Mouse (Mus musculus): ENCODE results near the gene Dynlrb1. TPM values are rescaled to one million over a fixed set of nuclear protein-coding genes. Genes with fewer than 3 reads are reported as not detected.
A peak's percentile ranks its signal among the peaks of the same experiment; 100 is the strongest.

The Dynlrb1 gene
- polyA plus RNA-seq, 1 experiment from 2014 or later: 375 TPM

GRCm38 (mm10) chr2:155280116-155280515, 43.8 kb downstream of the Dynlrb1 start:
- Histone ChIP-seq H3K4me2 (no peak overlapping the region), H3K27me3 (no peaks in the 10 kb centered on the region), H3K9ac (no peak overlapping the region), H3K4me3 (no peak overlapping the region), H3K27ac (no peak overlapping the region), H3K9me3 (replicated peaks) (no peaks in the 10 kb centered on the region), H3K4me1 (replicated peaks) (peaks cover 44% of the 10 kb centered on the region), H3K36me3 (peaks cover 4% of the 10 kb centered on the region; the same call in 1 of the 2 replicates)
- 74% methylated on average over 2 of the region's 2 CpGs for WGBS
- ATAC-seq (replicated peaks; ENCODE audit: insufficient number of reproducible peaks, insufficient read depth, low FRiP score, low read depth): no peak

GRCm38 (mm10) chr2:155283793-155284192, 47.5 kb downstream of the Dynlrb1 start:
- 79% methylated on average over 4 of the region's 4 CpGs for WGBS
- H3K4me2 ChIP-seq: no peak overlapping the region
- no peak overlapping the region for H3K4me3 ChIP-seq
- H3K36me3 ChIP-seq: no peaks in the 10 kb centered on the region
- peak overlapping the region; percentile 60; the same call in 1 of the 2 replicates for H3K27ac ChIP-seq
- H3K27me3 ChIP-seq: no peaks in the 10 kb centered on the region
- H3K9me3 ChIP-seq (replicated peaks): no peaks in the 10 kb centered on the region
- peaks cover 34% of the 10 kb centered on the region for H3K4me1 ChIP-seq (replicated peaks)
- ATAC-seq (replicated peaks; ENCODE audit: insufficient number of reproducible peaks, insufficient read depth, low FRiP score, low read depth): no peak
- H3K9ac ChIP-seq: no peak overlapping the region

- Histone ChIP-seq H3K4me1 (replicated peaks) (peaks cover 34% of the 10 kb centered on the region), H3K4me2 (no peak overlapping the region), H3K9me3 (replicated peaks) (no peaks in the 10 kb centered on the region), H3K9ac (no peak overlapping the region), H3K27ac (peak overlapping the region; percentile 60), H3K36me3 (no peaks in the 10 kb centered on the region), H3K27me3 (no peaks in the 10 kb centered on the region), H3K4me3 (no peak overlapping the region)
- ATAC-seq (replicated peaks; ENCODE audit: insufficient number of reproducible peaks, insufficient read depth, low FRiP score, low read depth): no peak
- 50% methylated on average over 7 of the region's 7 CpGs for WGBS
Observed at GRCm38 (mm10) chr2:155284647-155285046, 48.3 kb downstream of the Dynlrb1 start.

GRCm38 (mm10) chr2:155285744-155286143, 49.4 kb downstream of the Dynlrb1 start:
- WGBS: 83% methylated on average over 6 of the region's 6 CpGs
- H3K27ac ChIP-seq: no peak overlapping the region
- no peak for ATAC-seq (replicated peaks; ENCODE audit: insufficient number of reproducible peaks, insufficient read depth, low FRiP score, low read depth)

GRCm38 (mm10) chr2:155287456-155288250, 51.3 kb downstream of the Dynlrb1 start:
- peak; percentile 82 for ATAC-seq (replicated peaks; ENCODE audit: insufficient number of reproducible peaks, insufficient read depth, low FRiP score, low read depth)

More at GRCm38 (mm10) chr2:155285744-155286143, 49.4 kb downstream of the Dynlrb1 start:
- Histone ChIP-seq H3K4me1 (replicated peaks) (peaks cover 34% of the 10 kb centered on the region), H3K4me2 (no peak overlapping the region), H3K9me3 (replicated peaks) (no peaks in the 10 kb centered on the region), H3K27me3 (no peaks in the 10 kb centered on the region), H3K4me3 (no peak overlapping the region), H3K9ac (no peak overlapping the region), H3K36me3 (no peaks in the 10 kb centered on the region)

GRCm38 (mm10) chr2:155290066-155290465, 53.7 kb downstream of the Dynlrb1 start:
- Histone ChIP-seq H3K4me3 (no peak overlapping the region), H3K9me3 (replicated peaks) (no peaks in the 10 kb centered on the region), H3K9ac (no peak overlapping the region), H3K4me1 (replicated peaks) (peaks cover 11% of the 10 kb centered on the region), H3K36me3 (peaks cover 9% of the 10 kb centered on the region; the same call in 1 of the 2 replicates), H3K27me3 (no peaks in the 10 kb centered on the region), H3K27ac (no peak overlapping the region), H3K4me2 (no peak overlapping the region)
- 87% methylated on average over 8 of the region's 8 CpGs for WGBS
- no peak for ATAC-seq (replicated peaks; ENCODE audit: insufficient number of reproducible peaks, insufficient read depth, low FRiP score, low read depth)

More at GRCm38 (mm10) chr2:155287456-155288250, 51.3 kb downstream of the Dynlrb1 start:
- H3K4me2 ChIP-seq: no peak overlapping the region
- H3K4me3 ChIP-seq: no peak overlapping the region
- no peaks in the 10 kb centered on the region for H3K9me3 ChIP-seq (replicated peaks)
- peaks cover 7% of the 10 kb centered on the region; the same call in 1 of the 2 replicates for H3K36me3 ChIP-seq
- peaks cover 34% of the 10 kb centered on the region for H3K4me1 ChIP-seq (replicated peaks)
- peak overlapping the region; percentile 97 for H3K27ac ChIP-seq
- H3K27me3 ChIP-seq: no peaks in the 10 kb centered on the region
- 45% methylated on average over 4 of the region's 4 CpGs for WGBS
- H3K9ac ChIP-seq: no peak overlapping the region

GRCm38 (mm10) chr2:155293382-155293781, 57.0 kb downstream of the Dynlrb1 start:
- H3K4me2 ChIP-seq: no peak overlapping the region
- ATAC-seq (replicated peaks; ENCODE audit: insufficient number of reproducible peaks, insufficient read depth, low FRiP score, low read depth): peak; percentile 60; the same call in 1 of the 2 replicates
- H3K4me1 ChIP-seq (replicated peaks): no peaks in the 10 kb centered on the region
- H3K27me3 ChIP-seq: no peaks in the 10 kb centered on the region
- H3K36me3 ChIP-seq: peaks cover 37% of the 10 kb centered on the region
- H3K4me3 ChIP-seq: no peak overlapping the region
- H3K9ac ChIP-seq: no peak overlapping the region
- 54% methylated on average over 2 of the region's 2 CpGs for WGBS
- H3K27ac ChIP-seq: peak overlapping the region; percentile 29
- H3K9me3 ChIP-seq (replicated peaks): no peaks in the 10 kb centered on the region

GRCm38 (mm10) chr2:155293946-155294345, 57.6 kb downstream of the Dynlrb1 start:
- 90% methylated on average over 4 of the region's 4 CpGs for whole genome bisulfite sequencing
- ATAC-seq (replicated peaks; ENCODE audit: insufficient number of reproducible peaks, insufficient read depth, low FRiP score, low read depth): no peak
- no peak overlapping the region for H3K9ac ChIP-seq
- peaks cover 2% of the 10 kb centered on the region; the same call in 1 of the 2 replicates for H3K4me1 ChIP-seq (replicated peaks)
- H3K4me3 ChIP-seq: no peak overlapping the region
- H3K9me3 ChIP-seq (replicated peaks): no peaks in the 10 kb centered on the region
- H3K27me3 ChIP-seq: no peaks in the 10 kb centered on the region
- H3K27ac ChIP-seq: 0 out of 2 replicates have a peak overlapping the region, but pooled peaks have one; percentile 21
- H3K4me2 ChIP-seq: no peak overlapping the region
- H3K36me3 ChIP-seq: peaks cover 42% of the 10 kb centered on the region

GRCm38 (mm10) chr2:155295453-155295852, 59.1 kb downstream of the Dynlrb1 start:
- H3K36me3 ChIP-seq: peaks cover 42% of the 10 kb centered on the region
- H3K27ac ChIP-seq: no peak overlapping the region
- WGBS: 89% methylated on average over 6 of the region's 6 CpGs
- ATAC-seq (replicated peaks; ENCODE audit: insufficient number of reproducible peaks, insufficient read depth, low FRiP score, low read depth): no peak
- no peaks in the 10 kb centered on the region for H3K9me3 ChIP-seq (replicated peaks)
- H3K4me3 ChIP-seq: no peak overlapping the region
- H3K4me1 ChIP-seq (replicated peaks): peaks cover 11% of the 10 kb centered on the region
- H3K4me2 ChIP-seq: no peak overlapping the region
- H3K9ac ChIP-seq: no peak overlapping the region
- H3K27me3 ChIP-seq: no peaks in the 10 kb centered on the region

GRCm38 (mm10) chr2:155299563-155299962, 63.2 kb downstream of the Dynlrb1 start:
- Histone ChIP-seq H3K36me3 (peaks cover 33% of the 10 kb centered on the region), H3K9ac (no peak overlapping the region)

More at GRCm38 (mm10) chr2:155299563-155299962, 63.2 kb downstream of the Dynlrb1 start:
- H3K27ac ChIP-seq: peak overlapping the region; percentile 79
- 40% methylated on average over 4 of the region's 4 CpGs for WGBS
- H3K27me3 ChIP-seq: no peaks in the 10 kb centered on the region
- H3K4me2 ChIP-seq: no peak overlapping the region
- 0 out of 2 replicates have a peak, but pooled peaks have one; percentile 47 for ATAC-seq (replicated peaks; ENCODE audit: insufficient number of reproducible peaks, insufficient read depth, low FRiP score, low read depth)
- H3K9me3 ChIP-seq (replicated peaks): no peaks in the 10 kb centered on the region
- H3K4me1 ChIP-seq (replicated peaks): peaks cover 11% of the 10 kb centered on the region
- no peak overlapping the region for H3K4me3 ChIP-seq
